Comparison of ENCODE assay signal across 13 mouse cellular contexts in the genomic region with DNA sequence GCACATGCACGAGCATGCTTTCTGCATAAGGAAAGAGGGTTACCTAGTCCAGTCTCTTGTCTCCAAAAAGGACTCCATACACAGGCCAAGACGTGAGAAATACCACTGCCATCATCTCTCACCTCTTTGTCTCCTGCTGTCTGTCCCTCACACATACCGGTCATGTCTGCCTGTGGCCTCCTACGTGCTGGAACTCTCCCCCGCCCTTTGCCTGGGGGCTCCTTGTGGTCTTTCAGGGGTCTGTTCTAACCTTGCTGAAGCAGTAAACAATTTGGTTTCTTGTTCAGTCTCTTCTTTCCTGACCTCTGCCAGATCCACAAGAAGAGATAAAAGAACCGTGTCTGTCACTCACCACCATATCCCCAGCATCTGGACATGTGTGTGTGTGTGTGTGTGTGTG.
DNase-seq lines count a peak whose midpoint lies in the region; ATAC-seq and TF ChIP-seq lines count a peak whose summit lies in the region.
"Had no signal": no experiment of that assay in that cellular context is flagged by ENCODE, and none has a peak within 500 bp of the region (broad histone marks: within the 10 kb centered on the region; RNA-seq: fewer than 3 reads in every experiment).

No protein-coding gene starts in this region.

- no peak for TF ChIP-seq EP300 in liver, embryonic 14.5 days (IDR thresholded peaks at IDR 0.05; ENCODE audit: low read depth)

- no peak overlapping the region for H3K4me3 ChIP-seq in heart, embryonic 11.5 days (ENCODE audit: low read depth, low read length)
- H3K4me3 ChIP-seq in liver, embryonic 12.5 days: no peak overlapping the region
- H3K4me3 ChIP-seq in hindbrain, embryonic 11.5 days (ENCODE audit: low read depth, low read length): no peak overlapping the region
- no peak overlapping the region for H3K4me3 ChIP-seq in liver, embryonic 14.5 days (ENCODE audit: insufficient read depth in 1 of 2, low read depth in 2 of 2, low read length in 2 of 2)
- no peak overlapping the region for H3K4me3 ChIP-seq in kidney, embryonic 15.5 days (replicated peaks)
- H3K4me3 ChIP-seq: forebrain, embryonic 12.5 days had no signal

- H3K4me2 ChIP-seq in heart, embryonic 11.5 days: peak overlapping the region; percentile 27; the same call in 1 of the 2 replicates
- no peak overlapping the region for H3K4me2 ChIP-seq in liver, embryonic 12.5 days
- no peak overlapping the region for H3K4me2 ChIP-seq in hindbrain, embryonic 11.5 days (replicated peaks; ENCODE audit: low read depth, low read length)
- H3K4me2 ChIP-seq in liver, embryonic 14.5 days (ENCODE audit: low read depth): no peak overlapping the region
- H3K4me2 ChIP-seq in kidney, embryonic 15.5 days: no peak overlapping the region
- H3K4me2 ChIP-seq: forebrain, embryonic 12.5 days had no signal

- whole genome bisulfite sequencing in heart, embryonic 11.5 days (ENCODE audit: insufficient replicate concordance): 20% methylated on average over 6 of the region's 6 CpGs
- WGBS in liver, embryonic 12.5 days (ENCODE audit: insufficient replicate concordance): 42% methylated on average over 6 of the region's 6 CpGs
- WGBS in hindbrain, embryonic 11.5 days: 53% methylated on average over 6 of the region's 6 CpGs
- 36% methylated on average over 6 of the region's 6 CpGs for WGBS in liver, embryonic 14.5 days (ENCODE audit: insufficient replicate concordance)
- 43% methylated on average over 6 of the region's 6 CpGs for WGBS in kidney, embryonic 15.5 days

- peak overlapping the region; percentile 61 for H3K9ac ChIP-seq in heart, embryonic 11.5 days (ENCODE audit: low read depth, low read length)
- H3K9ac ChIP-seq in liver, embryonic 12.5 days: peak overlapping the region; percentile 24
- H3K9ac ChIP-seq in hindbrain, embryonic 11.5 days (ENCODE audit: low read depth, low read length): no peak overlapping the region
- H3K9ac ChIP-seq in liver, embryonic 14.5 days (replicated peaks): peak overlapping the region; percentile 31
- H3K9ac ChIP-seq in kidney, embryonic 15.5 days: no peak overlapping the region
- H3K9ac ChIP-seq: forebrain, embryonic 12.5 days had no signal

- no peaks in the 10 kb centered on the region for H3K27me3 ChIP-seq in heart, embryonic 11.5 days (ENCODE audit: control insufficient read depth, insufficient read depth, low read length)
- H3K27me3 ChIP-seq in liver, embryonic 12.5 days (replicated peaks): peaks cover 7% of the 10 kb centered on the region
- H3K27me3 ChIP-seq in hindbrain, embryonic 11.5 days (ENCODE audit: control insufficient read depth, insufficient read depth, low read length): no peaks in the 10 kb centered on the region
- H3K27me3 ChIP-seq in liver, embryonic 14.5 days (ENCODE audit: control insufficient read depth, insufficient read depth, low read length): 0 out of 2 replicates have a peak, but pooled peaks cover 3% of the 10 kb centered on the region
- no peaks in the 10 kb centered on the region for H3K27me3 ChIP-seq in kidney, embryonic 15.5 days

- peaks cover 48% of the 10 kb centered on the region for H3K4me1 ChIP-seq in heart, embryonic 11.5 days (ENCODE audit: control insufficient read depth, insufficient read depth, low read length)
- H3K4me1 ChIP-seq in liver, embryonic 12.5 days: peaks cover 76% of the 10 kb centered on the region
- peaks cover 2% of the 10 kb centered on the region; the same call in 1 of the 2 replicates for H3K4me1 ChIP-seq in hindbrain, embryonic 11.5 days (replicated peaks; ENCODE audit: control insufficient read depth, insufficient read depth, low read length)
- H3K4me1 ChIP-seq in liver, embryonic 14.5 days (replicated peaks; ENCODE audit: control insufficient read depth in 2 of 2, insufficient read depth in 2 of 2, low read length in 1 of 2): peaks cover 52 to 62% of the 10 kb centered on the region in 2 experiments
- H3K4me1 ChIP-seq in kidney, embryonic 15.5 days: peaks cover 39% of the 10 kb centered on the region

- TF ChIP-seq CTCF in liver, embryonic 14.5 days (IDR thresholded peaks at IDR 0.05; ENCODE audit: low read depth): no peak

- no peak for DNase-seq in heart, adult 9 months (ENCODE audit: low spot score in 2 of 2)
- DNase-seq in liver: no peak
- no peak for DNase-seq in hindbrain, embryonic 11.5 days (ENCODE audit: low spot score)
- no peak for DNase-seq in liver, embryonic 14.5 days (ENCODE audit: low read depth in 3 of 3, low spot score in 3 of 3)
- no peak for DNase-seq in thymus, postnatal 10 days (ENCODE audit: low spot score in 2 of 2)
- DNase-seq: gastrocnemius, postnatal 14 days; kidney, adult 9 months; right cerebral cortex, postnatal 25 days had no signal

- H3K36me3 ChIP-seq in heart, embryonic 11.5 days (ENCODE audit: control insufficient read depth, insufficient read depth, low read length): no peaks in the 10 kb centered on the region
- no peaks in the 10 kb centered on the region for H3K36me3 ChIP-seq in liver, embryonic 12.5 days
- no peaks in the 10 kb centered on the region for H3K36me3 ChIP-seq in hindbrain, embryonic 11.5 days (ENCODE audit: control insufficient read depth, insufficient read depth, low read length)
- H3K36me3 ChIP-seq in liver, embryonic 14.5 days (replicated peaks; ENCODE audit: control insufficient read depth, insufficient read depth, low read depth): no peaks in the 10 kb centered on the region
- no peaks in the 10 kb centered on the region for H3K36me3 ChIP-seq in kidney, embryonic 15.5 days
- H3K36me3 ChIP-seq: forebrain, embryonic 12.5 days had no signal

- no peak for ATAC-seq in heart, embryonic 11.5 days (replicated peaks; ENCODE audit: insufficient number of reproducible peaks, low FRiP score, low TSS enrichment)
- ATAC-seq in liver, embryonic 12.5 days: no peak
- ATAC-seq in hindbrain, embryonic 11.5 days (ENCODE audit: low FRiP score): no peak
- ATAC-seq in liver, embryonic 14.5 days (ENCODE audit: insufficient read depth): no peak
- no peak for ATAC-seq in kidney, embryonic 15.5 days (replicated peaks; ENCODE audit: low FRiP score)
- ATAC-seq: midbrain, embryonic 16.5 days had no signal

- H3K27ac ChIP-seq in heart, embryonic 11.5 days (ENCODE audit: low read depth, low read length): peak overlapping the region; percentile 82
- H3K27ac ChIP-seq in liver, embryonic 12.5 days: peak overlapping the region; percentile 76
- H3K27ac ChIP-seq in hindbrain, embryonic 11.5 days (ENCODE audit: low read depth, low read length): 0 out of 2 replicates have a peak overlapping the region, but pooled peaks have one; percentile 13
- H3K27ac ChIP-seq in liver, embryonic 14.5 days: no peak overlapping the region
- H3K27ac ChIP-seq in kidney, embryonic 15.5 days: no peak overlapping the region
- H3K27ac ChIP-seq: forebrain, embryonic 12.5 days had no signal

- no peaks in the 10 kb centered on the region for H3K9me3 ChIP-seq in heart, embryonic 11.5 days (replicated peaks; ENCODE audit: control insufficient read depth, low read length)
- H3K9me3 ChIP-seq in liver, embryonic 12.5 days (replicated peaks): no peaks in the 10 kb centered on the region
- H3K9me3 ChIP-seq in hindbrain, embryonic 11.5 days (ENCODE audit: control insufficient read depth, low read length): no peaks in the 10 kb centered on the region
- H3K9me3 ChIP-seq in liver, embryonic 14.5 days (ENCODE audit: control insufficient read depth, low read length): no peaks in the 10 kb centered on the region
- H3K9me3 ChIP-seq in kidney, embryonic 15.5 days (replicated peaks): no peaks in the 10 kb centered on the region
- H3K9me3 ChIP-seq: forebrain, embryonic 12.5 days had no signal

Comparison
In these comparisons a context has a peak if more than half of its experiments do, and no peak if none do; other contexts are left out.
1. H3K27ac ChIP-seq: peak in heart, embryonic 11.5 days (single experiment), liver, embryonic 12.5 days (single experiment) and hindbrain, embryonic 11.5 days (single experiment); none in liver, embryonic 14.5 days (single experiment) and kidney, embryonic 15.5 days (single experiment).
2. H3K9ac ChIP-seq: peak in heart, embryonic 11.5 days (single experiment), liver, embryonic 12.5 days (single experiment) and liver, embryonic 14.5 days (single experiment); none in hindbrain, embryonic 11.5 days (single experiment) and kidney, embryonic 15.5 days (single experiment).